Mouse (Mus musculus) G1E (cell line): ENCODE data around the gene Nup107.
"Not testable (repeated sequence)": the region's sequence is repeated elsewhere in the genome, so short reads cannot be mapped to it uniquely, and the experiment has no call there.

Source experiments
- CTCF ChIP-seq: IDR thresholded peaks from 2 replicates; pipeline ENCODE4 v1.5.1; 2012; ENCODE audit warnings: low read depth, low read length, inconsistent platforms, mixed read lengths
- GATA1 ChIP-seq: IDR thresholded peaks from 2 replicates; pipeline ENCODE4 v1.6.1; 2012; ENCODE audit warnings: borderline replicate concordance, low read length, inconsistent platforms, mixed read lengths
- GATA2 ChIP-seq: IDR thresholded peaks from 2 replicates; pipeline ENCODE4 v1.6.1; 2012; ENCODE audit warnings: low read depth, low read length, inconsistent platforms, borderline replicate concordance
- POLR2AphosphoS5 ChIP-seq: IDR thresholded peaks from 2 replicates; pipeline ENCODE4 v1.6.1; 2012; ENCODE audit warnings: low read depth, low read length, inconsistent platforms; ENCODE audit not compliant: insufficient replicate concordance

DNA sequence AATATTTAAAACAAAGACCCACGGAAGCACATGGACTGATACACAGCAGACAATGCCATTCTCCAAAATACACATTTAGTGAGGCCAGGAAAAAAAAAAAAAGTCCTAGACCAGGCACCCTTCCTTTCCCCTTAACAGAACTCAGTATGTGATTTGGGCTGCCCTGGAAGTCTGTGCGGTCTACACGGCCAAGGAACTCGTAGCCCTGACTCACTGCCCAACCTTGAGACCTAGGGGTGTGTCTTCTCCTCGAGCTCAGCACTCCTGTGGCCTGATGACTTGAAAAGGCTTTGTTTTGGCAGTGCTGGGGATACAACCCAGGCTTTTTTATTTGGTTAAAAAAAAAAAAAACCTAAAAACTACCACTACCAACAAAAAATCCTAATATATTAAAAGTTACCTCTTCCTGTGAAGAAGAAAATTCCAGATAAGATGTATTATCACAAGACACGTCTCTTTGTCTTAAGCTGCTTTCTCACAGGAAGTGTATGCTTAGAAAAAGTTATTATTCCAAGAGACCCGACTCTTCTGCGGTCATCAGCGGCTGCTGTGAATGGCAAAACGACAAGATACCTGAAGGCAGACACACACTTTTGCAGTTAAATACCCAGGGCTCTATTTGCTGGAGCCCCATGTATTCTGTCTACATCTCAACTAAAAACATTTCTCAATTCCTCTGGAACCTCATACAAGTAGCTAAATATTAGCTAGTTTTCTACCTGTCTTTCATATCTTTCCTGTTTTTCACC lies 58.2 kb downstream of the Nup107 start:
- not testable (repeated sequence) for TF ChIP-seq GATA1, CTCF, GATA2, POLR2AphosphoS5
